Mouse (Mus musculus) C2C12 (cell line): ENCODE data around the gene Ell3. TPM values are rescaled to one million over a fixed set of nuclear protein-coding genes. Genes with fewer than 3 reads are reported as not detected.

ENCODE experiments used
- H3K27me3 ChIP-seq: one replicate; pipeline ENCODE4 v1.6.1; 2011; ENCODE audit not compliant: control insufficient read depth, insufficient read depth, insufficient read length
- H3K36me3 ChIP-seq: one replicate; pipeline ENCODE4 v1.6.1; 2011; ENCODE audit not compliant: control insufficient read depth, insufficient read depth
- H3K4me3 ChIP-seq: one replicate; pipeline ENCODE4 v1.5.1; 2011; ENCODE audit warnings: mild to moderate bottlenecking, control low read depth; ENCODE audit not compliant: poor library complexity, insufficient read depth, severe bottlenecking
- H3K79me2 ChIP-seq: one replicate; pipeline ENCODE4 v1.6.1; 2011; ENCODE audit not compliant: control insufficient read depth, insufficient read depth
- H3K79me3 ChIP-seq: one replicate; pipeline ENCODE4 v1.6.1; 2011; ENCODE audit warnings: low read depth, control low read depth
- H3ac ChIP-seq: one replicate; pipeline ENCODE3; 2011; ENCODE audit warnings: low read depth; ENCODE audit not compliant: control insufficient read depth, insufficient read length
- CEBPB ChIP-seq: IDR thresholded peaks from one replicate; pipeline ENCODE4 v1.6.1; 2011; ENCODE audit warnings: low read depth, mild to moderate bottlenecking, control low read depth, moderate library complexity
- CTCF ChIP-seq: IDR thresholded peaks from one replicate; pipeline ENCODE4 v1.5.1; 2011; ENCODE audit not compliant: control insufficient read depth, insufficient read depth, insufficient read length
- FOSL1 ChIP-seq: IDR thresholded peaks from one replicate; pipeline ENCODE4 v1.8.0; 2011; ENCODE audit warnings: mild to moderate bottlenecking, low read length; ENCODE audit not compliant: poor library complexity, insufficient read depth, severe bottlenecking
- MAX ChIP-seq: IDR thresholded peaks from one replicate; pipeline ENCODE4 v1.6.1; 2011; ENCODE audit warnings: mild to moderate bottlenecking, control low read depth
- MYOD1 ChIP-seq: IDR thresholded peaks from one replicate; pipeline ENCODE4 v1.6.1; 2011; ENCODE audit warnings: low read depth; ENCODE audit not compliant: control insufficient read depth, insufficient read length
- MYOG ChIP-seq: IDR thresholded peaks from one replicate; pipeline ENCODE4 v1.6.1; 2011; ENCODE audit not compliant: control insufficient read depth, insufficient read length; ENCODE audit errors: extremely low read depth
- USF1 ChIP-seq: IDR thresholded peaks from one replicate; pipeline ENCODE4 v1.6.1; 2011; ENCODE audit warnings: low read depth, mild to moderate bottlenecking, control low read depth, moderate library complexity
- polyA plus RNA-seq: library from polyadenylated mRNA; unstranded; fragments of >200 nt; fragmentation: generic; extraction: Trizol; gene quantifications from one replicate; pipeline ENCODE4 v1.2.1, GENCODE M21; 2012; ENCODE audit warnings: missing spikeins

The Ell3 gene
- polyA plus RNA-seq, 1 experiment = 0.16 TPM

GRCm38 (mm10) chr2:121455534-121455933, 11.5 kb upstream of the Ell3 start:
- Histone ChIP-seq H3K36me3 (peaks cover 47% of the 10 kb centered on the region), H3K79me3 (peaks cover 21% of the 10 kb centered on the region), H3ac (no peak overlapping the region), H3K4me3 (no peak overlapping the region), H3K27me3 (no peaks in the 10 kb centered on the region), H3K79me2 (peaks cover 52% of the 10 kb centered on the region)
- TF ChIP-seq USF1 (no peak), CEBPB (no peak), MAX (no peak), CTCF (no peak), MYOD1 (no peak), FOSL1 (no peak), MYOG (no peak)

- peaks cover 48% of the 10 kb centered on the region for H3K36me3 ChIP-seq
- H3K79me2 ChIP-seq = peaks cover 65% of the 10 kb centered on the region
- peaks cover 31% of the 10 kb centered on the region for H3K79me3 ChIP-seq
- H3K4me3 ChIP-seq = no peak overlapping the region
- TF ChIP-seq MYOG = no peak
- TF ChIP-seq USF1 = no peak
- no peak for TF ChIP-seq MAX
- no peaks in the 10 kb centered on the region for H3K27me3 ChIP-seq
- H3ac ChIP-seq = no peak overlapping the region
Observed at GRCm38 (mm10) chr2:121453917-121454316, 9.8 kb upstream of the Ell3 start.

GRCm38 (mm10) chr2:121452990-121453389, 8.9 kb upstream of the Ell3 start, which contains the start of gene Hypk:
Gene Hypk, plus strand, starts transcription at chr2:121453290.
- TF ChIP-seq CEBPB = no peak
- no peak for TF ChIP-seq USF1
- no peak for TF ChIP-seq MYOD1
- TF ChIP-seq MAX = no peak
- TF ChIP-seq FOSL1 = no peak
- TF ChIP-seq MYOG = no peak
- TF ChIP-seq CTCF = no peak
- no peaks in the 10 kb centered on the region for H3K27me3 ChIP-seq
- peaks cover 40% of the 10 kb centered on the region for H3K36me3 ChIP-seq
- H3K4me3 ChIP-seq = no peak within 1 kb of the TSS
- no peak within 1 kb of the TSS for H3ac ChIP-seq
- peaks cover 57% of the 10 kb centered on the region for H3K79me2 ChIP-seq
- H3K79me3 ChIP-seq = peaks cover 29% of the 10 kb centered on the region

GRCm38 (mm10) chr2:121452361-121452760, 8.3 kb upstream of the Ell3 start:
- Histone ChIP-seq H3ac (no peak overlapping the region), H3K79me3 (peaks cover 22% of the 10 kb centered on the region), H3K27me3 (no peaks in the 10 kb centered on the region), H3K36me3 (peaks cover 36% of the 10 kb centered on the region), H3K4me3 (no peak overlapping the region), H3K79me2 (peaks cover 51% of the 10 kb centered on the region)
- TF ChIP-seq CTCF (no peak), MYOD1 (no peak), MAX (no peak), CEBPB (no peak), USF1 (no peak), FOSL1 (no peak), MYOG (no peak)

- H3K79me2 ChIP-seq = peaks cover 45% of the 10 kb centered on the region
- peak overlapping the region; percentile 92 for H3K4me3 ChIP-seq
- TF ChIP-seq MAX (no peak), USF1 (no peak), CTCF (no peak), MYOD1 (no peak), FOSL1 (no peak), CEBPB (no peak), MYOG (no peak)
- peaks cover 21% of the 10 kb centered on the region for H3K79me3 ChIP-seq
- H3K36me3 ChIP-seq = peaks cover 36% of the 10 kb centered on the region
- peak overlapping the region; percentile 83 for H3ac ChIP-seq
- H3K27me3 ChIP-seq = no peaks in the 10 kb centered on the region
Observed at GRCm38 (mm10) chr2:121450093-121450492, 6.0 kb upstream of the Ell3 start.

GRCm38 (mm10) chr2:121449545-121450011, 5.5 kb upstream of the Ell3 start:
- Histone ChIP-seq H3K4me3 (peak overlapping the region; percentile 92), H3K79me2 (peaks cover 45% of the 10 kb centered on the region), H3K36me3 (peaks cover 36% of the 10 kb centered on the region), H3K79me3 (peaks cover 21% of the 10 kb centered on the region), H3K27me3 (no peaks in the 10 kb centered on the region), H3ac (peak overlapping the region; percentile 83)
- TF ChIP-seq MAX (no peak), USF1 (no peak)
